Mouse (Mus musculus): ENCODE data around the gene Smchd1. TPM values are rescaled to one million over a fixed set of nuclear protein-coding genes. Genes with fewer than 3 reads are reported as not detected.
A peak's percentile ranks its signal among the peaks of the same experiment; 100 is the strongest.

Smchd1 gene
- polyA plus RNA-seq, 1 experiment from 2014 or later, result 25.6 TPM

DNA sequence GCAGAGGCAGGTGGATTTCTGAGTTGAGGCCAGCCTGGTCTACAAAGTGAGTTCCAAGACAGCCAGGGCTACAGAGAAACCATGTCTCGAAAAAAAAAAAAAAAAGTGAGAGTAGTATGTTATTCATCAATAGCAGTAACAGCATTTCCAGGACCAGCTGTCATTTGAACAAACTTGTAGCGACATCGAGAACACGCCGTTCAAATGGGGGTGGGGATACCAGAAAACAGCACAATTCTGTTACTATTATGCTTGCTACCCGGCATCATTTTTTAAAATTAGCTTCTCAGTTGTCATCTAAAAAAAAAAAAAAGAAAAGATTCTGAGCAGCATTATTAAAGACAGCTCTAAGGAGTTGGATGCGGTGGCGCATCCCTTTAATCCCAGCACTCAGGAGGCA is 2.3 kb upstream of the Smchd1 start:
- Histone ChIP-seq H3K4me2 (replicated peaks; ENCODE audit: low read depth) (no peak overlapping the region), H3K9ac (ENCODE audit: low read depth, low read length) (no peak overlapping the region), H3K36me3 (ENCODE audit: control insufficient read depth, insufficient read depth) (no peaks in the 10 kb centered on the region), H3K27me3 (replicated peaks; ENCODE audit: control insufficient read depth, insufficient read depth, low read length) (no peaks in the 10 kb centered on the region), H3K4me3 (ENCODE audit: low read depth, low read length) (no peak overlapping the region), H3K9me3 (ENCODE audit: control insufficient read depth) (no peaks in the 10 kb centered on the region), H3K4me1 (replicated peaks; ENCODE audit: control insufficient read depth, insufficient read depth, low read length) (0 out of 2 replicates have a peak, but pooled peaks cover 3% of the 10 kb centered on the region), H3K27ac (ENCODE audit: low read depth, low read length) (no peak overlapping the region)
- 95% methylated on average over 8 of the region's 8 CpGs for WGBS
- no peak for ATAC-seq
- no peak for TF ChIP-seq CTCF (IDR thresholded peaks at IDR 0.05; ENCODE audit: low read depth)

GRCm38 (mm10) chr17:71476346-71477020 is 1.3 kb upstream of the Smchd1 start:
- no peak for TF ChIP-seq CTCF (IDR thresholded peaks at IDR 0.05; ENCODE audit: low read depth)
- H3K36me3 ChIP-seq (ENCODE audit: control insufficient read depth, insufficient read depth), result no peaks in the 10 kb centered on the region

GRCm38 (mm10) chr17:71475705-71476089 is 554 bp upstream of the Smchd1 start:
- H3K9ac ChIP-seq (ENCODE audit: low read depth, low read length), result peak overlapping the region; percentile 87
- H3K27ac ChIP-seq (ENCODE audit: low read depth, low read length), result peak overlapping the region; percentile 96
- H3K9me3 ChIP-seq (ENCODE audit: control insufficient read depth), result no peaks in the 10 kb centered on the region
- peak overlapping the region; percentile 92 for H3K4me2 ChIP-seq (replicated peaks; ENCODE audit: low read depth)
- peak overlapping the region; percentile 92 for H3K4me3 ChIP-seq (ENCODE audit: low read depth, low read length)
- H3K36me3 ChIP-seq (ENCODE audit: control insufficient read depth, insufficient read depth), result no peaks in the 10 kb centered on the region
- H3K27me3 ChIP-seq (replicated peaks; ENCODE audit: control insufficient read depth, insufficient read depth, low read length), result no peaks in the 10 kb centered on the region
- peak; percentile 60 for ATAC-seq
- WGBS, result under 1% methylated on average over 30 of the region's 31 CpGs
- 0 out of 2 replicates have a peak, but pooled peaks cover 3% of the 10 kb centered on the region for H3K4me1 ChIP-seq (replicated peaks; ENCODE audit: control insufficient read depth, insufficient read depth, low read length)
- TF ChIP-seq CTCF (IDR thresholded peaks at IDR 0.05; ENCODE audit: low read depth), result no peak

More at GRCm38 (mm10) chr17:71476346-71477020, 1.3 kb upstream of the Smchd1 start:
- no peak for ATAC-seq
- 0 out of 2 replicates have a peak, but pooled peaks cover 3% of the 10 kb centered on the region for H3K4me1 ChIP-seq (replicated peaks; ENCODE audit: control insufficient read depth, insufficient read depth, low read length)
- H3K4me2 ChIP-seq (replicated peaks; ENCODE audit: low read depth), result peak overlapping the region; percentile 92
- no peak overlapping the region for H3K27ac ChIP-seq (ENCODE audit: low read depth, low read length)
- H3K9me3 ChIP-seq (ENCODE audit: control insufficient read depth), result no peaks in the 10 kb centered on the region
- no peaks in the 10 kb centered on the region for H3K27me3 ChIP-seq (replicated peaks; ENCODE audit: control insufficient read depth, insufficient read depth, low read length)
- H3K9ac ChIP-seq (ENCODE audit: low read depth, low read length), result no peak overlapping the region
- 58% methylated on average over 7 of the region's 7 CpGs for WGBS
- H3K4me3 ChIP-seq (ENCODE audit: low read depth, low read length), result peak overlapping the region; percentile 92; the same call in 1 of the 2 replicates

- Histone ChIP-seq H3K27ac (ENCODE audit: low read depth, low read length) (no peak overlapping the region), H3K4me1 (replicated peaks; ENCODE audit: control insufficient read depth, insufficient read depth, low read length) (0 out of 2 replicates have a peak, but pooled peaks cover 3% of the 10 kb centered on the region), H3K9ac (ENCODE audit: low read depth, low read length) (peak overlapping the region; percentile 87), H3K9me3 (ENCODE audit: control insufficient read depth) (no peaks in the 10 kb centered on the region), H3K36me3 (ENCODE audit: control insufficient read depth, insufficient read depth) (no peaks in the 10 kb centered on the region), H3K4me2 (replicated peaks; ENCODE audit: low read depth) (peak overlapping the region; percentile 92), H3K27me3 (replicated peaks; ENCODE audit: control insufficient read depth, insufficient read depth, low read length) (no peaks in the 10 kb centered on the region), H3K4me3 (ENCODE audit: low read depth, low read length) (peak overlapping the region; percentile 92)
- WGBS, result 11% methylated on average over 8 of the region's 8 CpGs
- no peak for TF ChIP-seq CTCF (IDR thresholded peaks at IDR 0.05; ENCODE audit: low read depth)
- ATAC-seq, result no peak
These were observed 1.0 kb downstream of the Smchd1 start for GRCm38 (mm10) chr17:71474128-71474527.

- ATAC-seq, result no peak
- Histone ChIP-seq H3K4me1 (replicated peaks; ENCODE audit: control insufficient read depth, insufficient read depth, low read length) (0 out of 2 replicates have a peak, but pooled peaks cover 3% of the 10 kb centered on the region), H3K4me3 (ENCODE audit: low read depth, low read length) (no peak overlapping the region), H3K9me3 (ENCODE audit: control insufficient read depth) (no peaks in the 10 kb centered on the region), H3K27me3 (replicated peaks; ENCODE audit: control insufficient read depth, insufficient read depth, low read length) (no peaks in the 10 kb centered on the region), H3K27ac (ENCODE audit: low read depth, low read length) (no peak overlapping the region), H3K4me2 (replicated peaks; ENCODE audit: low read depth) (no peak overlapping the region), H3K36me3 (ENCODE audit: control insufficient read depth, insufficient read depth) (no peaks in the 10 kb centered on the region), H3K9ac (ENCODE audit: low read depth, low read length) (no peak overlapping the region)
- TF ChIP-seq CTCF (IDR thresholded peaks at IDR 0.05; ENCODE audit: low read depth), result no peak
- WGBS, result 55% methylated on average over 2 of the region's 2 CpGs
These were observed 3.9 kb downstream of the Smchd1 start for GRCm38 (mm10) chr17:71471261-71471660.

DNA sequence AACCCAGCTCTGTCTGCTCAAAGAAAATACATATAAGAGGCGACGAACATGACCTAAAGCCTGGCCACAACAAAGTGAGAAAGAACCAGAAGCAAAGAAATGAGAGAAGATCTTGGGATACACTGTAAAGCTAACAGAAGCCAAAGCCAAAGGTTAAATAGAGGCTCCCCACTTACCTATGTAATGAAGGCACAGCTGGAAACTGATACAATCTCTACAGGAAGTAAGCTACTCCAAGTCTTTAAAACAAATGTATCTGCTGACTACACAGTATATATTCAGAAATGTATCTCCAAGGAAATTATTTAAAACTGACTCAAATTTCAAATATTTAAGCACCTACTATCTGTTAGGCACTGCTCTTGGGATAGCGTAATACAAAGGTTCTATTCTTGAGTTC is 14.8 kb downstream of the Smchd1 start:
- TF ChIP-seq CTCF (IDR thresholded peaks at IDR 0.05; ENCODE audit: low read depth), result no peak
- no peaks in the 10 kb centered on the region for H3K4me1 ChIP-seq (replicated peaks; ENCODE audit: control insufficient read depth, insufficient read depth, low read length)
- no peaks in the 10 kb centered on the region for H3K27me3 ChIP-seq (replicated peaks; ENCODE audit: control insufficient read depth, insufficient read depth, low read length)
- ATAC-seq, result no peak
- peaks cover 22% of the 10 kb centered on the region for H3K36me3 ChIP-seq (ENCODE audit: control insufficient read depth, insufficient read depth)
- WGBS, result 93% methylated on average over 3 of the region's 3 CpGs
- H3K9me3 ChIP-seq (ENCODE audit: control insufficient read depth), result no peaks in the 10 kb centered on the region
- H3K4me3 ChIP-seq (ENCODE audit: low read depth, low read length), result no peak overlapping the region
- H3K27ac ChIP-seq (ENCODE audit: low read depth, low read length), result no peak overlapping the region
- H3K4me2 ChIP-seq (replicated peaks; ENCODE audit: low read depth), result no peak overlapping the region
- no peak overlapping the region for H3K9ac ChIP-seq (ENCODE audit: low read depth, low read length)
